Mouse (Mus musculus) olfactory bulb, adult 2 months (tissue): ENCODE data around the gene Itga1.

Experiments
- CTCF ChIP-seq: fragments of 200-500 bp; IDR thresholded peaks from 2 replicates; pipeline ENCODE4 v1.5.1; 2012; ENCODE audit warnings: low read depth, mild to moderate bottlenecking, low read length, moderate library complexity; ENCODE audit not compliant: insufficient read depth
- POLR2A ChIP-seq: fragments of 200-500 bp; IDR thresholded peaks from 2 replicates; pipeline ENCODE4 v1.6.1; 2012; ENCODE audit warnings: mild to moderate bottlenecking, low read depth, low read length, moderate library complexity; ENCODE audit not compliant: insufficient read depth

- no peak for TF ChIP-seq CTCF
- no peak for TF ChIP-seq POLR2A
These were observed 33.8 kb downstream of the Itga1 start for GRCm38 (mm10) chr13:115067968-115068330.
